Mouse (Mus musculus): Measurements from ENCODE around the gene Actn4. TPM values are rescaled to one million over a fixed set of nuclear protein-coding genes. Genes with fewer than 3 reads are reported as not detected.
"Not testable (repeated sequence)": the region's sequence is repeated elsewhere in the genome, so short reads cannot be mapped to it uniquely, and the experiment has no call there.

The Actn4 gene
- polyA plus RNA-seq, 1 experiment = 173 TPM

DNA sequence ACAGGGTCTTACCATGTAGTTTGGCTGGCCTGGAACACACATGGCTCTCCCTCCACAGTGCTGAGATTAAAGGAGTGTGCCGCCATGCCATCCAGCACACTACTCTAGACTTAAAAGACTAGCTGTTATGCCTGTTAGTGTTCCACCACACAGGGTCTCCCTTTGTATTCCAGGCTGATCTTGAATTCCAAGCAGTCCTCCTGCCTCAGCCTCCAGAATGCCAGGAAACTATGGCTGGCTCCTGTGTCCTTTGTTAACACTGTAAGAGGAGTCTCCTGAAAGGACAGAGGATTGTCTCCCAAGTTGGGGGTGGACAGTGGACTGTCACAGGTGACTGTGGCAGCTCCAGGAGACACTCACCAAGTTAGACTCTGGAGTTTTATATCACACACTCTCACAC lies 7.1 kb upstream of the Actn4 start:
- no peak for DNase-seq (ENCODE audit: low read depth)
- TF ChIP-seq POLR2A (IDR thresholded peaks at IDR 0.05; ENCODE audit: borderline replicate concordance, extremely low read depth, insufficient read depth, insufficient read length, poor library complexity, severe bottlenecking) = no peak

DNA sequence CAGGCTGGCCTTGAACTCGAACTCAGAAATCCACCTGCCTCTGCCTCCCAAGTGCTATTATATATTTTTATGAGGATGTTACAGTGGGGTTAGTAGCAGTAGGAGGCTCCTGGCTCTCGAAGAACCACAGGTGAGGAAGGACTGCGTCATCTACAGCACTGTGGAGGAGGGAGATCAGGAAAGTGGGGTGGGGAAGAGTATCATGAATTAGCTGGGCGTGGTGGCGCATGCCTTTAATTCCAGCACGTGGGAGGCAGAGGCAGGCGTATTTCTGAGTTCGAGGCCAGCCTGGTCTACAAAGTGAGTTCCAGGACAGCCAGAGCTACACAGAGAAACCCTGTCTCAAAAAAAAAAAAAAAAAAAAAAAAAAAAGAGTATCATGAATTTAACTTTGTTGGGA lies 6.0 kb upstream of the Actn4 start:
- DNase-seq (ENCODE audit: low read depth) = not testable (repeated sequence)

DNA sequence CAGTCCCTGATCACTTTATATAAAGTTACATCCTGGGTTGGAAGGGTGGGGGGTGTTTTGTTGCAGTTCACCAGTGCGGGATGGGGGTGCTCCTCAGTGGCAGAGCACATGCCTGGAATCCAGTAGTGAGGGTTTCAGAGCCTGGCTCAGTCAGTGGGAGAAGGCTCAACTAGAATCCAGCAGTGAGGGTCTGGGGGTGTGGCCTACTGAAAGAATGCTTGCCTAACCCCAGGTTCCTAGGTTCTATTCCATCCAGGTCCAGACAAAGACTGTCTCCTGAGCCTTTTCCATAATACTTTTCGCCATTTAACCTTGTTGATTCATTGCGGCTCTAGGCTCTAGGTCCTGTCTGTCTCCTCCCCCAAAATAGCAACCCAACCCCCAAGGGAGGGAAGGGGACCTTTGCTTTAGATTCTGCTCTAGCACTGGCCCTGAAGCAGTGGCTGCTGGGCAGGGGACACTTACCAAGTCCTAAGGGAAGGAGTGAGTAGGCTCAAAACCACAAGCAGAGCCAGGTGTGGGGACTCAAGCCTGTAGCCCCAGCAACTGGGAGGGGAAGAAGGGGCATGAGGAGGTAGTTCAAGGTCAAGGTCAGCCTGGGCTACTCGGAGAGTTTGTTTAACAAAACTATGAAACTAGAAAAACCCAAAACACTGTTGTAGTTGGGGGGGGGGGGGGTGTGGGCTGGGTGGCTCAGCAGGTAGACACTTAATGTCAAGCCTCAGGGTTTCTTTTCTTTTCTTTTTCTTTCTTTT lies 4.8 kb upstream of the Actn4 start:
- TF ChIP-seq POLR2A (IDR thresholded peaks at IDR 0.05; ENCODE audit: borderline replicate concordance, extremely low read depth, insufficient read depth, insufficient read length, poor library complexity, severe bottlenecking) (no peak), CTCF (IDR thresholded peaks at IDR 0.05; ENCODE audit: borderline replicate concordance, extremely low read depth, insufficient read depth, insufficient read length) (no peak)
- no peak for DNase-seq (ENCODE audit: low read depth)

DNA sequence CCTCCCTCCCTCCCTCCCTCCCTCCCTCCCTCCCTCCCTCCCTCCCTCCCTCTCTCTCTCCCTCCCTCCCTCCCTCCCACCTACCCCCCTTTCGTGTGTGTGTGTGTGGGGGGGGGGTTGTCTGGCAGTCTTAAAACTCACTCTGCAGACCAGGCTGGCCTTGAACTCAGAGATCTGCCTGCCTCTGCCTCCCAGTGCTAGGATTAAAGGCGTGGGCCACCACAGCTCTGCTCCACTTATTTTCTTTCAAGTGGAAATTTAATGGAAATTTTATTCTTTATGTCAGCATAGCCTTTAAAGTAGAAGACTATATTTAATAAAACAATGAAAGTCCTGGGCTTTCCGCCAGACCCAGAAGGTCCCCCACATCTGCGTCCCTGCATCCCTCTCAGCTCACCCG lies 4.0 kb upstream of the Actn4 start:
- TF ChIP-seq POLR2A (IDR thresholded peaks at IDR 0.05; ENCODE audit: borderline replicate concordance, extremely low read depth, insufficient read depth, insufficient read length, poor library complexity, severe bottlenecking) (no peak), CTCF (IDR thresholded peaks at IDR 0.05; ENCODE audit: borderline replicate concordance, extremely low read depth, insufficient read depth, insufficient read length) (no peak)
- DNase-seq (ENCODE audit: low read depth) = no peak

DNA sequence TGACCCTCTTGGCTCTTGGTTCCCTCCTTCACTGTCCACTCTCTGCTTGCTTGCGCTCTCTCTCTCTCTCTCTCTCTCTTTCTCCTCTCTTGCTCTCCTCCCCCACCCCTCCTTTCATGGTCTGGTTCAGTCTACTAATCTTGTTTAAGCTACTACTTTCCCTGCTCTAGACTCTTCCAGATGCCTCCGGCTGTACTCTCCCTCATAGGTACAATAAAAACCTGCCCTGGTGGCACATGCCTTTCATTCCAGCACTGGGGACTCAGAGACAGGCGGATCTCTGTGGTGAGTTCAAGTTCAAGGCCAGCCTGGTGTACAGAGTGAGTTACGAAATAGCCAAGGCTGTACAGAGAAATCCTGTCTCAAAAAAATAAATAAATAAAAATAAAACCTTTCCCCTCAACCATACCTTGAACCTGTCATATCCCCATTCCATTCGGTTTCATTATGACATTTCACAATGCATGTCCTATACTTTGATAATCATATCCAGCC lies 3.3 kb upstream of the Actn4 start:
- DNase-seq (ENCODE audit: low read depth) = no peak
- TF ChIP-seq POLR2A (IDR thresholded peaks at IDR 0.05; ENCODE audit: borderline replicate concordance, extremely low read depth, insufficient read depth, insufficient read length, poor library complexity, severe bottlenecking) = no peak
- no peak for TF ChIP-seq CTCF (IDR thresholded peaks at IDR 0.05; ENCODE audit: borderline replicate concordance, extremely low read depth, insufficient read depth, insufficient read length)

DNA sequence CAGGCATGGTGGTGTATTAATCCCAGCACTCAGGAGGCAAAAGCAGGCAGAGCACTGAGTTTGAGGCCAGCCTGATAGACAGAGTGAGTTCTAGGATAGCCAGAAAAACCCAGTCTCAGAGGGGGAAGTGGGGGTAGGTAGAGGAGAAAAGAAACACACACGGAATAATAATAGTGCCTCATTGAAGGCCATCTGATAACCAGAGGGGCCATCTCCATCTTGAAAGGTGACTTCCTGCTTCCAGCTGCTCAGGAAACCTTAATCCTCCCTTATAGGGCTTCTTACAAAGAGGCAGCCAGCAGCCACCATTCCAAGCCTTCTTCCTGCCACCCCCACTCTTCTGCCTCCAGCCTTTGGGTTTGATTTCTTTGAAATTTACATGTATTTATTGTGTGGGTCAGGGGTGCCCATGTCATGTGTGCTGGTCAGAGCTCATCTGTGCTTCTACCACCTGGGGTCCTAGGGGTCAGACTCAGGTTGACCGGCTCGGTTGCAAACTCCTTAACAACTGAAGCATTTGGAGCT lies 1.3 kb upstream of the Actn4 start:
- TF ChIP-seq POLR2A (IDR thresholded peaks at IDR 0.05; ENCODE audit: borderline replicate concordance, extremely low read depth, insufficient read depth, insufficient read length, poor library complexity, severe bottlenecking) = no peak
- TF ChIP-seq CTCF (IDR thresholded peaks at IDR 0.05; ENCODE audit: borderline replicate concordance, extremely low read depth, insufficient read depth, insufficient read length) = no peak
- no peak for DNase-seq (ENCODE audit: low read depth)

DNA sequence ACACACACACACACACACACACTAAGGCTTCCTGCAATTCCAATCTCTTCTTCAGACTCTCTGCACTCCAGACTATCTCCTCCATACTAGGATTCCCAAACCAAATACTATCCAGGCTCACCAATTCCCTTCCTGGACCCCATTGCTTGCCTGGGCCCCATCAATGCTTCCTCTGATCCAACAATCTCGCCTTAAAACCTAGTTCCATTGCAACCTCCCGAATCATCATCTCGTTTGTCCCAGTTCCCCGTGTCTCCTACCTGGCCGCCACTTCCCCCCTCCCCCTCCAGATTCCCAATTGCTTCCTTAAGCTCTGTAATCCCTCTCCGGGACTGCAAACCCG lies 585 bp downstream of the Actn4 start:
- no peak for TF ChIP-seq CTCF (IDR thresholded peaks at IDR 0.05; ENCODE audit: borderline replicate concordance, extremely low read depth, insufficient read depth, insufficient read length)
- no peak for TF ChIP-seq POLR2A (IDR thresholded peaks at IDR 0.05; ENCODE audit: borderline replicate concordance, extremely low read depth, insufficient read depth, insufficient read length, poor library complexity, severe bottlenecking)
- no peak for DNase-seq (ENCODE audit: low read depth)

DNA sequence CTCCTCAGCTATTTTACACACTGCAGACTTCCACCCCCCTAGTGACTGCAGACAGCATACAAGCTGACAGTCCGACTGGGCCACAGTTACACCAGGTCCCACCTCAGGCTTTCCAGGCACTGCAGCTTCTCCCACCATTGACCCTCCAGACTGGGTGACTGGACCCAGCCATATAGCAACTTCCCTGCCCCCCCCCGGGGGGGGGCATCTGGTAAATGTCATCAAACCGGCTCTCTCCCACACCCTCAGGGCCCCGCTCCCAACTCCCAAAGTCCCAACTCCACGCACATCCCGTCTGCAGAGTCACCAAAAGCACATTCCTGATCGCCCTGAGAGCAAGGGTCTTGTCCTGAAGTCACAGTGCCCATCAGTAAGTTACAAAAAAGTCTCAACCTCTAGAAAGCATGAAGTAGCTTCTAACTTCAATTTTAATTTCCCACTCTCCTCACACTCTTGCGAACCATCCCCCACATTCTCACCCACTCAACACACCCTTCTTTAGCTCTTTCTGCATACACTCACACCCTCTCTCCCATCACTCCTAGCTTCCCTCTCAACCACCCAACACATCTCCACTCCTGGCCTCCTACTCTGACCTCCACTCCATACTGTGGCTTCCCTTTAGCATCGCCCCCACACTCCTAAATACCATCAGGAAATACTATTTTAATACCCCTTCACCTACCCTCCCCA lies 1.6 kb downstream of the Actn4 start:
- DNase-seq (ENCODE audit: low read depth) = no peak
- TF ChIP-seq CTCF (IDR thresholded peaks at IDR 0.05; ENCODE audit: borderline replicate concordance, extremely low read depth, insufficient read depth, insufficient read length) (no peak), POLR2A (IDR thresholded peaks at IDR 0.05; ENCODE audit: borderline replicate concordance, extremely low read depth, insufficient read depth, insufficient read length, poor library complexity, severe bottlenecking) (no peak)

DNA sequence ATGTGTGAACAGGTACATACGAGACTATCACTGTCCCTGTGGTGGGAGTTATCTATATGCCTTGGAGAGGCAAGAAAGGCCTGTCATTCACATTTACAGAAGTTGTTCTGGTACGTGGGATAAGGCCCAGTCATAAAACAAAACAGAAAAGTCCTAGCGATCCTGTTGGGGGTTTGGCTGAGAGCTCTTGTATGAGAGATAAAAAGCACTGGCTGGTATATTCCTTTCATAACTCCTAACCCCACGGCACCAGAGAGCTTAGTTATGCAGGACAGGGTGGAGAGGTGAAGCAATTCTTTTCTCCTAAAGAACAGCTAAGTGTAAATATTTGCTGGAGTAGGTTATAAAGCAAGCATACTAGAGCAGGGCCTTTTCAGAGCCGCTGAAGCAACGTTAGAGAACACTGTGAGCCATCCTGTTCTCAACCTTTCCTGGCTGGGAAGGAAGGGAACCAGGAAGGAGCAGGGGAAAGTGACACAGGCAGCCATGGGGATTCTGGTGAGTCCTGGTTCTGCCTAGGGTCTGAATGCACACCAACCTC lies 2.6 kb downstream of the Actn4 start:
- no peak for TF ChIP-seq CTCF (IDR thresholded peaks at IDR 0.05; ENCODE audit: borderline replicate concordance, extremely low read depth, insufficient read depth, insufficient read length)
- TF ChIP-seq POLR2A (IDR thresholded peaks at IDR 0.05; ENCODE audit: borderline replicate concordance, extremely low read depth, insufficient read depth, insufficient read length, poor library complexity, severe bottlenecking) = no peak
- no peak for DNase-seq (ENCODE audit: low read depth)

DNA sequence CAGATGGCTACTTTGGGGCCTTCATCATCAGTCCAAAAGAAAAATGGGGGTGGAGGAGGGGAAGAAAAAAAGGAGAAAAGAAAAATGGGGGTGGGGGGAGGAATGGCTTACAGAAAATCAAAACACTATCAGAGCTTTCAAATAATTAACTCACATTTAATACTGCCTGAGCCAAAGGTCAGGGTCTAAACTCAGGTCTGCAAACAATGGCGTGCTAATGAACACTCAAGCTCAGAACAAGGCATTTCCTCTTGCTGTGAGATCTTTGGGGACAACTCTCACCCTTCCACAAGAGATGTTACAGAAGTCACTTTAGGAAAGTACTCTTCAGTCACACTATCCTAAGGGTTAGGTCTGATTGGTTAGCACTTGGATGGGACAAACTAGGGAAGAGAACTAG lies 3.4 kb downstream of the Actn4 start:
- no peak for TF ChIP-seq POLR2A (IDR thresholded peaks at IDR 0.05; ENCODE audit: borderline replicate concordance, extremely low read depth, insufficient read depth, insufficient read length, poor library complexity, severe bottlenecking)
- TF ChIP-seq CTCF (IDR thresholded peaks at IDR 0.05; ENCODE audit: borderline replicate concordance, extremely low read depth, insufficient read depth, insufficient read length) = no peak

DNA sequence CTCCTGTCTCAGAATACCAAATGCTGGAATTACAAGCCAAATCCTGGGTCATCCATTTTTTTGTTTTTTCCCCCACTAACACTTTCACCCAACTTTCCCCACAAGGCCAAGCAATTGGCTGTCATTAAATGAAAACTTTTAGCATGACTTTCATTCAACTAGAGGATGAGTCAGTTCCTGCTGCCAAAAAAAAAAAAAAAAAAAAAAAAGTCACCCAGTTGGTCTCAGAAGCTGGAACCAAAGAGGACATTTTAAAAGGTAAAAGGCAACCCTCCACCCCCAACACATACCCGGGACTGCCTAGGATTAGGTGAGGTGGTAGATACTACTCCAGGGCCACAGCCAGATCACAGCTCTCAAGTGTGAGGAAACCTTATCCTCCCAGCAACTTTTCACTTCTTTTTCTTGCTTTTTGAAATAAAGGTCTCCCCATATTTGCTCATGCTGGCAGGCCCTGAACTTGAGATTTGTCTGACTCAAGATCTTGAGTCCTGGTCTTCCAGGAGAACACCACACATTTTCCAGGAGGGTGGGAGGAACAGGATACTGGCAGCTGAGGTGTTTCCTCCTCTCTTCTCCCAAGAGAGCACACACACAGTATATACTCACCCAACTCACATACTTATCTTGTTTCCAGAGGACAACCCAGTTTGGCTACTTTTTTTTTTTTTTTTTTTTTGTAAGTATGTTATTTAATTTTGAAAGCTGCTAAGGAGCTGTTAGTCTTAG lies 4.0 kb downstream of the Actn4 start:
- no peak for DNase-seq (ENCODE audit: low read depth)
- TF ChIP-seq CTCF (IDR thresholded peaks at IDR 0.05; ENCODE audit: borderline replicate concordance, extremely low read depth, insufficient read depth, insufficient read length) (no peak), POLR2A (IDR thresholded peaks at IDR 0.05; ENCODE audit: borderline replicate concordance, extremely low read depth, insufficient read depth, insufficient read length, poor library complexity, severe bottlenecking) (no peak)

More for the DNA sequence above, 3.4 kb downstream of the Actn4 start:
- DNase-seq (ENCODE audit: low read depth) = no peak
